ENCODE assay signal across 9 mouse cellular contexts in genomic region chr10:13688386-13689120, GRCm38 (mm10).
DNase-seq lines count a peak whose midpoint lies in the region; ATAC-seq and TF ChIP-seq lines count a peak whose summit lies in the region.
"Had no signal": no experiment of that assay in that cellular context is flagged by ENCODE, and none has a peak within 500 bp of the region (broad histone marks: within the 10 kb centered on the region; RNA-seq: fewer than 3 reads in every experiment).

No protein-coding gene starts in this region.

- no peak overlapping the region for H3K9ac ChIP-seq in hindbrain, embryonic 14.5 days

- no peak overlapping the region for H3K4me3 ChIP-seq in hindbrain, embryonic 14.5 days (replicated peaks; ENCODE audit: low read length)
- H3K4me3 ChIP-seq in hindbrain, embryonic 10.5 days, result no peak overlapping the region
- H3K4me3 ChIP-seq in embryonic fibroblast, embryonic 13.5 days (ENCODE audit: insufficient read depth, low read length), result no peak overlapping the region

- no peak overlapping the region for H3K27ac ChIP-seq in hindbrain, embryonic 14.5 days
- H3K27ac ChIP-seq in hindbrain, embryonic 10.5 days, result no peak overlapping the region
- H3K27ac ChIP-seq in embryonic fibroblast, embryonic 13.5 days (ENCODE audit: insufficient read depth, low read length), result peak overlapping the region; percentile 79
- H3K27ac ChIP-seq: macrophage had no signal

- DNase-seq in hindbrain, embryonic 14.5 days (ENCODE audit: low spot score), result peak; percentile 52
- DNase-seq in hindbrain, embryonic 10.5 days (ENCODE audit: low spot score), result no peak
- peak; percentile 54 for DNase-seq in brain, adult 2 months (ENCODE audit: low read depth, low spot score)
- peak; percentile 27 to 42 for DNase-seq in kidney, postnatal 4 days
- no peak for DNase-seq in layer of hippocampus, postnatal 10 days (ENCODE audit: low spot score in 2 of 2)
- DNase-seq in gastrocnemius, postnatal 4 days (ENCODE audit: low spot score in 2 of 2), result no peak

- no peaks in the 10 kb centered on the region for H3K9me3 ChIP-seq in hindbrain, embryonic 14.5 days (ENCODE audit: control insufficient read depth, low read length)
- H3K9me3 ChIP-seq in hindbrain, embryonic 10.5 days, result no peaks in the 10 kb centered on the region
- H3K9me3 ChIP-seq: G1E had no signal

- peak; percentile 60; the same call in 1 of the 2 replicates for ATAC-seq in hindbrain, embryonic 14.5 days (ENCODE audit: low FRiP score)

- no peaks in the 10 kb centered on the region for H3K27me3 ChIP-seq in hindbrain, embryonic 14.5 days (ENCODE audit: control insufficient read depth, insufficient read depth, low read length)
- no peaks in the 10 kb centered on the region for H3K27me3 ChIP-seq in hindbrain, embryonic 10.5 days (ENCODE audit: insufficient read depth, poor library complexity, severe bottlenecking)

- WGBS in hindbrain, embryonic 14.5 days, result 42% methylated on average over 15 of the region's 15 CpGs
- WGBS in hindbrain, embryonic 10.5 days, result 78% methylated on average over 15 of the region's 15 CpGs

- TF ChIP-seq CTCF in embryonic fibroblast, embryonic 13.5 days (IDR thresholded peaks at IDR 0.05; ENCODE audit: borderline replicate concordance, insufficient read depth, low read length), result no peak

- H3K4me2 ChIP-seq in hindbrain, embryonic 14.5 days (replicated peaks), result no peak overlapping the region

- 0 out of 2 replicates have a peak, but pooled peaks cover 10% of the 10 kb centered on the region for H3K4me1 ChIP-seq in hindbrain, embryonic 14.5 days (replicated peaks; ENCODE audit: control insufficient read depth, insufficient read depth, low read length)
- H3K4me1 ChIP-seq in hindbrain, embryonic 10.5 days (replicated peaks), result no peaks in the 10 kb centered on the region
- H3K4me1 ChIP-seq in embryonic fibroblast, embryonic 13.5 days (ENCODE audit: control insufficient read depth, insufficient read depth, low read length), result peaks cover 5% of the 10 kb centered on the region

- TF ChIP-seq POLR2A in embryonic fibroblast, embryonic 13.5 days (IDR thresholded peaks at IDR 0.05; ENCODE audit: low read depth, low read length), result no peak

- H3K36me3 ChIP-seq in hindbrain, embryonic 14.5 days (replicated peaks; ENCODE audit: control insufficient read depth, insufficient read depth), result no peaks in the 10 kb centered on the region
- H3K36me3 ChIP-seq in hindbrain, embryonic 10.5 days, result no peaks in the 10 kb centered on the region
- H3K36me3 ChIP-seq: G1E had no signal

Comparison
In these comparisons a context has a peak if more than half of its experiments do, and no peak if none do; other contexts are left out.
1. DNase-seq: peak in hindbrain, embryonic 14.5 days (single experiment), brain, adult 2 months (single experiment) and kidney, postnatal 4 days (2 of 2); none in hindbrain, embryonic 10.5 days (single experiment), layer of hippocampus, postnatal 10 days (0 of 2) and gastrocnemius, postnatal 4 days (0 of 2).